Mouse (Mus musculus) heart, postnatal 25 days (tissue): ENCODE results near the gene Ppp6r2. TPM values are rescaled to one million over a fixed set of nuclear protein-coding genes. Genes with fewer than 3 reads are reported as not detected.

Source experiments
- DNase-seq: peaks from one replicate; pipeline ENCODE4 v3.0.0; 2022; ENCODE audit warnings: low spot score
- intact Hi-C: fragments of 180-260 bp; cut with DNase I; formaldehyde crosslinking; loops from one replicate; pipeline ENCODE4 v1.15.1; 2025
- microRNA-seq: library from miRNA; unstranded; fragments of <30 nt; microRNA quantifications from one replicate; pipeline ENCODE4 v1.2.0, GENCODE M21; 2022
- total RNA-seq, 2 experiments: library from RNA; stranded (reverse); gene quantifications; 2 replicates each; pipeline ENCODE4 v1.2.3; 2021

Gene Ppp6r2
- total RNA-seq, 2 experiments from 2014 or later = 63.4 to 65.0 TPM

DNA sequence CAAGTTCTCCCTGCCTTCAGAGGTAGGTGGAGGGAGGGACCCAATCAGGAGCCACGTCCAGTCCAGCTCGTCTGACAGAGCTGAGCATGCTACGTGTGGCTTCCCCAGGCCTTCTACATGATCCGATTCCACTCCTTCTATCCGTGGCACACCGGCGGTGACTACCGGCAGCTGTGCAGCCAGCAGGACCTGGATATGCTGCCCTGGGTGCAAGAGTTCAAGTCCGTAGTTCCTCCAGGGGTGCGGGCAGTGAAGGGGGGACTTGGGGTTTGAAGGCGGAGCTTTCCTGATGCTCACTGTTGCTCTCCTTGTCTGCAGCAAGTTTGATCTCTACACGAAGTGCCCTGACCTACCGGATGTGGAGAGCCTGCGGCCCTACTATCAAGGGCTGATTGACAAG lies 125.1 kb downstream of the Ppp6r2 start:
- intact Hi-C loops = no loop called here
- DNase-seq = no peak

Small RNAs within 50 kb of the gene (microRNA-seq; reads per million reads assigned to microRNA genes)
- gene Mir6958 (0.83 reads per million), gene Mir6959 (not detected), gene Mir7118 (not detected)

Other genes with a start within 250 kb of the Ppp6r2 start
- not detected for gene Mlc1, start 232.5 kb upstream of the Ppp6r2 start, total RNA-seq
- 10 to 100 TPM; 76.7 to 85.6 TPM for gene Mov10l1, start 228.6 kb upstream of the Ppp6r2 start, total RNA-seq
- gene Panx2, start 151.8 kb upstream of the Ppp6r2 start, total RNA-seq = 1 to 10 TPM; 1.4 to 1.6 TPM
- 10 to 100 TPM; 44.2 to 45.5 TPM for gene Trabd, start 136.4 kb upstream of the Ppp6r2 start, total RNA-seq
- 10 to 100 TPM; 15.1 to 15.2 TPM for gene Selenoo, start 122.5 kb upstream of the Ppp6r2 start, total RNA-seq
- gene Tubgcp6, start 88.4 kb upstream of the Ppp6r2 start, total RNA-seq = 1 to 10 TPM; 8.8 to 9.4 TPM
- gene Hdac10, start 82.9 kb upstream of the Ppp6r2 start, total RNA-seq = 1 to 10 TPM; 7.4 to 8.3 TPM
- gene Mapk12, start 70.8 kb upstream of the Ppp6r2 start, total RNA-seq = 10 to 100 TPM; 20.1 to 22.3 TPM
- 1 to 10 TPM; 1.4 to 2.1 TPM for gene Mapk11, start 61.9 kb upstream of the Ppp6r2 start, total RNA-seq
- gene Plxnb2, start 30.8 kb upstream of the Ppp6r2 start, total RNA-seq = 10 to 100 TPM; 81.5 to 86.1 TPM
- gene Dennd6b, start 15.1 kb upstream of the Ppp6r2 start, total RNA-seq = 1 to 10 TPM; 8.4 to 8.7 TPM
- 10 to 100 TPM; 58.3 to 64.4 TPM for gene Sbf1, start 103.8 kb downstream of the Ppp6r2 start, total RNA-seq
- gene Adm2, start 111.2 kb downstream of the Ppp6r2 start, total RNA-seq = not detected
- gene Miox, start 122.8 kb downstream of the Ppp6r2 start, total RNA-seq = not detected
- 10 to 100 TPM; 30.6 to 31.8 TPM for gene Lmf2, start 144.1 kb downstream of the Ppp6r2 start, total RNA-seq
- gene Ncaph2, start 144.2 kb downstream of the Ppp6r2 start, total RNA-seq = 10 to 100 TPM; 52.0 to 60.4 TPM
- gene Sco2, start 162.3 kb downstream of the Ppp6r2 start, total RNA-seq = 10 to 100 TPM; 23.0 to 24.2 TPM
- gene Tymp, start 165.5 kb downstream of the Ppp6r2 start, total RNA-seq = under 1 TPM; 0.44 to 0.64 TPM
- 1 to 10 TPM; 1.3 TPM for gene Odf3b, start 167.7 kb downstream of the Ppp6r2 start, total RNA-seq
- not detected for gene Klhdc7b, start 173.4 kb downstream of the Ppp6r2 start, total RNA-seq
- gene Syce3, start 198.9 kb downstream of the Ppp6r2 start, total RNA-seq = not detected
- 100 to 1,000 TPM; 512 to 569 TPM for gene Cpt1b, start 214.3 kb downstream of the Ppp6r2 start, total RNA-seq
- gene C730034F03Rik, start 218.0 kb downstream of the Ppp6r2 start, total RNA-seq = 1 to 10 TPM; 1.5 TPM
- gene Gm44502, start 218.1 kb downstream of the Ppp6r2 start, total RNA-seq = 10 to 100 TPM; 14.5 to 16.4 TPM
- gene Chkb, start 218.4 kb downstream of the Ppp6r2 start, total RNA-seq = 10 to 100 TPM; 40.6 to 44.9 TPM
- gene Mapk8ip2, start 242.4 kb downstream of the Ppp6r2 start, total RNA-seq = under 1 TPM; 0.10 to 0.11 TPM